Mouse (Mus musculus): ENCODE results near the gene Lgmn. TPM values are rescaled to one million over a fixed set of nuclear protein-coding genes. Genes with fewer than 3 reads are reported as not detected.

Lgmn gene
- polyA plus RNA-seq, 1 experiment, result 48.1 TPM

DNA sequence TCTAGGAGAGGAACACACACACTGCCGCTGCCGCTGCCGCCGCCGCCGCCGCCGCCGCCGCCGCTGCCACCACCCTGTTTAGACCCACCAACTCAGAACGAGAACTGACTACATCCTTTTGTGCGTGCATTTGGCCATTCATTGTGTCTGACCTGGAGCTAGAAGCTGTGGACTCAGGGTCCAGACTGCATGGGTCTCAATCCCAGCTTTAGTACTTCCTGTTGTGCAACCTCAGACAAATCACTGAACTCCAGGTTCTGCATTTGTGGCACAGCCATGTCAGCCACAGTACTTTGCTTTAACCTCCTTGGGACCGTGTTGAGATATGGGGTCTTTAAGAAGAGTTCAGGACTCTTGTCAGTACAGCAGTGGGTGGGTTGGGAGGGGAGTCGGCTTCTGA, 3.0 kb upstream of the Lgmn start:
- no peak overlapping the region for H3K4me3 ChIP-seq (ENCODE audit: insufficient read depth, low read depth, low read length)
- H3K27ac ChIP-seq (replicated peaks; ENCODE audit: low read depth, low read length), result no peak overlapping the region
- peaks cover 9% of the 10 kb centered on the region for H3K4me1 ChIP-seq (ENCODE audit: control insufficient read depth, insufficient read depth, insufficient read length, low read length)

DNA sequence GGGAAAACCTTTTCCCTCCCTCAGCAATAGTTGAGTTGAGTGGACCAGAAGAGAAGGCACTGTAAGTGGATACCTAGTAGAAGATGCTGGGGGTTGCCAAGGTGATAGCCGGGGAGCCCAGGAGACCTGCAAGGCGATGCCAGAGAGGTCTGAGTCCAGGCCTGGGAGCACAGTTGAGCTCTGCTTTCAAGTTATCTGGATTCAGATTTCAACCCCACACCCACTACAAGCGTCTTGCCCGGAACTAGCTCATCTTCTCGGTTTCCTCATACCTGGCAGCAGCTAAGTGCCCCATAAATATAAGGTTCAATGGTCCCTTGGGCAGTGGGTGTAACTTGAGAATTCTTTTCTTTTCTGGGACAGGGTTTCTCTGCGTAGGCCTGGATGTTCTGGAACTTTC, 1.5 kb upstream of the Lgmn start:
- Histone ChIP-seq H3K4me3 (ENCODE audit: insufficient read depth, low read depth, low read length) (no peak overlapping the region), H3K4me1 (ENCODE audit: control insufficient read depth, insufficient read depth, insufficient read length, low read length) (peaks cover 9% of the 10 kb centered on the region), H3K27ac (replicated peaks; ENCODE audit: low read depth, low read length) (no peak overlapping the region)

DNA sequence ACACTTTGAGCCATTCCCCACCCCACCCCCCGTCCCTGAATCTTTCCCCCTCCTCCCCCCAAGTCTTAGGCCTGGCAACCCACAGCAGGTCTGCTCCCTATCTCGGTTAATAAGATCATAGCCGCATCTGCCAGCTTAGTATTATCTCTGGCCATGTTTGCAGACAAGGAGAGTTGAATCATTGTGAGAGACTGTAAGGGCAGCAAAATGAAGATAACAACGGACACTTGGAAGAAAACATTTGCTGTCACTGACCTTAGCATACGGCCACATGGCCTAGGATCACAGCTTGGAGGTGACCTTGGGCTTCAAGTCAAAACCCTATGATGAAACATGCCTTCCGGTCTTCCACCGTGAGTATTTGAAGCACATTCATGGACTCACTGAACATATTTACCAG, 938 bp upstream of the Lgmn start:
- no peak overlapping the region for H3K4me3 ChIP-seq (ENCODE audit: insufficient read depth, low read depth, low read length)
- H3K4me1 ChIP-seq (ENCODE audit: control insufficient read depth, insufficient read depth, insufficient read length, low read length), result peaks cover 9% of the 10 kb centered on the region
- no peak overlapping the region for H3K27ac ChIP-seq (replicated peaks; ENCODE audit: low read depth, low read length)

GRCm38 (mm10) chr12:102438983-102439631, 506 bp downstream of the Lgmn start:
- peak overlapping the region; percentile 88 for H3K4me3 ChIP-seq (ENCODE audit: insufficient read depth, low read depth, low read length)
- H3K27ac ChIP-seq (replicated peaks; ENCODE audit: low read depth, low read length), result peak overlapping the region; percentile 49
- peaks cover 9% of the 10 kb centered on the region for H3K4me1 ChIP-seq (ENCODE audit: control insufficient read depth, insufficient read depth, insufficient read length, low read length)

GRCm38 (mm10) chr12:102437952-102438351, 1.7 kb downstream of the Lgmn start:
- peak overlapping the region; percentile 49 for H3K27ac ChIP-seq (replicated peaks; ENCODE audit: low read depth, low read length)
- peak overlapping the region; percentile 88 for H3K4me3 ChIP-seq (ENCODE audit: insufficient read depth, low read depth, low read length)
- H3K4me1 ChIP-seq (ENCODE audit: control insufficient read depth, insufficient read depth, insufficient read length, low read length), result peaks cover 9% of the 10 kb centered on the region

DNA sequence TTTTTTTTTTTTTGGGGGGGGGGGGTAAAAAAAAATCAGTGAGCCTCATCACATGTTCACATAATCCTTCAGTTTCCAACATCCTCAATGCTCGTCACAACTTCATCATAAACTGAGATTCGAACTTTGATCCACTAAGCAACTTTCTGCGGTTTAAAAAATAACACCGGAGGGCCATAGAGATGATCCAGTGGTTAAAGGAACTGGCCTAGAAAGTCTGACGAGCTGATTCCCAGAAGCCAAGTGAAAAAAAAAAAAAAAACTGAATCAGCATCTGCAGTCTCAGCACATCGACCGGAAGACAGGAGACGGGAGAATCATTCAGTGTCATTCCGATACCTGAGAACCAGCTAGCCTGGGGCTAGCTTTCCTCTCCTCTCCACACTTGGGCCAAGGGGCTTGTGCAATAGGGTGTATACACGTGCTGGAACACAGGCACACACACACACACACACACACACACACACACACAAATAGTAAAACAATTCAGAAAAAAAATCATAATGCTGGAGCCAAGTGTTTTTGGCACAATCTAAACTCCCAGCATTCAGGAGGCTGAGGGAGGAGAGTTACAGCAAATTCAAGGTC, 2.6 kb downstream of the Lgmn start:
- Histone ChIP-seq H3K27ac (replicated peaks; ENCODE audit: low read depth, low read length) (peak overlapping the region; percentile 74), H3K4me3 (ENCODE audit: insufficient read depth, low read depth, low read length) (peak overlapping the region; percentile 17; the same call in 1 of the 2 replicates), H3K4me1 (ENCODE audit: control insufficient read depth, insufficient read depth, insufficient read length, low read length) (peaks cover 9% of the 10 kb centered on the region)

GRCm38 (mm10) chr12:102434107-102434506, 5.5 kb downstream of the Lgmn start:
- no peak overlapping the region for H3K4me3 ChIP-seq (ENCODE audit: insufficient read depth, low read depth, low read length)
- peaks cover 9% of the 10 kb centered on the region for H3K4me1 ChIP-seq (ENCODE audit: control insufficient read depth, insufficient read depth, insufficient read length, low read length)
- no peak overlapping the region for H3K27ac ChIP-seq (replicated peaks; ENCODE audit: low read depth, low read length)

- no peak overlapping the region for H3K27ac ChIP-seq (replicated peaks; ENCODE audit: low read depth, low read length)
- H3K4me3 ChIP-seq (ENCODE audit: insufficient read depth, low read depth, low read length), result no peak overlapping the region
- no peaks in the 10 kb centered on the region for H3K4me1 ChIP-seq (ENCODE audit: control insufficient read depth, insufficient read depth, insufficient read length, low read length)
These were observed 7.4 kb downstream of the Lgmn start for GRCm38 (mm10) chr12:102432238-102432637.

DNA sequence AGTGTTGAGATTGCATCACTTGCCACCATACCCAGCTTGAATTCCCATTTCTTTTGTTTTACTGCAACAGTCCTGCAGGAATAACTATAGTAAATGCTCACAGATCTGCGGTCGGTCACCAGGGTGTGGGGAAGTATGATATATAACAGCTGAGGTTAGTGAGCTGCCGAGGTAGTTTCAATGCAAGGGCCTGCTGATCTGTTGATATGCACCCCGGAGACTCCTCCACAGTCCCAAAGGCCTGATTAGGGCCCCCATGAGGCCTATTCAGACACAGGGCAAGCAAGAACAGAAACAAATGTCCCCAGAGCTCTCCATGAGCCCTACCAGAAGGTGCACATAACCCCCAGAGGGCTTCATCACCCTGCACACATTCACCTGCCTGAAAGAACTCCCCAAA, 9.4 kb downstream of the Lgmn start:
- no peak overlapping the region for H3K27ac ChIP-seq (replicated peaks; ENCODE audit: low read depth, low read length)
- H3K4me1 ChIP-seq (ENCODE audit: control insufficient read depth, insufficient read depth, insufficient read length, low read length), result no peaks in the 10 kb centered on the region
- H3K4me3 ChIP-seq (ENCODE audit: insufficient read depth, low read depth, low read length), result no peak overlapping the region

DNA sequence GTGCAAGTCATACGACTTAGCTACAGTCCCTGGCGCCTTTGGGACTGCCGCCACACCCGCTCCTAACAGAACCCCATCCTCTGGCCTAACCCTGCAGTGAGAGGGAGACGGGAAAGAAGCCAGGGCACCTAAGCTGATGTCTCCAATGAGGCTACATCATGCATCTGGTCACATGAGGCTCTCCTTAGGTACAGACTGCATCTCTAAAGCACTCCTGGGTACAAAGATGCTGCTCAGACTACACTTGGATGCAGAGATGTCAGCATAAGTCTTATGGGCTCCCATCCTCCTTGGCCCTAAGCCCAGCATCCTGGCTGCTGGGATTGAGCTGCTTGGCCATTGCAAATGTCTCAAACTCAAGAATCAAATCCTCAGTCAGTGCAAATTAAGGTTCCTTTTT, 10.0 kb downstream of the Lgmn start:
- Histone ChIP-seq H3K4me3 (ENCODE audit: insufficient read depth, low read depth, low read length) (no peak overlapping the region), H3K4me1 (ENCODE audit: control insufficient read depth, insufficient read depth, insufficient read length, low read length) (no peaks in the 10 kb centered on the region), H3K27ac (replicated peaks; ENCODE audit: low read depth, low read length) (no peak overlapping the region)

GRCm38 (mm10) chr12:102426285-102426684, 13.3 kb downstream of the Lgmn start:
- H3K4me3 ChIP-seq (ENCODE audit: insufficient read depth, low read depth, low read length), result no peak overlapping the region
- no peak overlapping the region for H3K27ac ChIP-seq (replicated peaks; ENCODE audit: low read depth, low read length)
- no peaks in the 10 kb centered on the region for H3K4me1 ChIP-seq (ENCODE audit: control insufficient read depth, insufficient read depth, insufficient read length, low read length)

DNA sequence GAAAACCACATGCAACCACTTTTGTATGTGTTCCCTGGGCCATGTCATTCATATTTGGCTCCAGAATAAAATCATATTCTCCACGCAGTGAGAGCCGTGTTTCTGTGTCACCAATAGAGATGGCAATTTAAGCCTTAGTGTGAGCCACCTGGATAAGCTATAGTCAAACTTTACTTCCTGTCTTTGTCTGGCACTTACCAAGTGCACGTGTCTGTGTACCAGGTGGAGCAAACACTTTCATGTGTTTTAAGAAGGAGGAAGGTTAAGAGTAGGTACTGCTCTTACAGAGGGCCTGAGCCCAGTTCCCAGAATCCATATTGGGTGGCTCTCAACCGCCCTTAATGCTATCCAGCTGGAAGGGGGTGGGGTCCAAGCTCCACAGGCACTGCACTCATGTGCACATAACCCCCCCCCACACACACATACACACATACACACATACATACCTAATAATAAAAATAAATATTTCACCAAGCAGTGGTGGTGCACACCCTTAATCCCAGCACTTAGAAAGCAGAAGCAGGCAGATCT, 14.5 kb downstream of the Lgmn start:
- no peak overlapping the region for H3K4me3 ChIP-seq (ENCODE audit: insufficient read depth, low read depth, low read length)
- H3K4me1 ChIP-seq (ENCODE audit: control insufficient read depth, insufficient read depth, insufficient read length, low read length), result no peaks in the 10 kb centered on the region
- no peak overlapping the region for H3K27ac ChIP-seq (replicated peaks; ENCODE audit: low read depth, low read length)

DNA sequence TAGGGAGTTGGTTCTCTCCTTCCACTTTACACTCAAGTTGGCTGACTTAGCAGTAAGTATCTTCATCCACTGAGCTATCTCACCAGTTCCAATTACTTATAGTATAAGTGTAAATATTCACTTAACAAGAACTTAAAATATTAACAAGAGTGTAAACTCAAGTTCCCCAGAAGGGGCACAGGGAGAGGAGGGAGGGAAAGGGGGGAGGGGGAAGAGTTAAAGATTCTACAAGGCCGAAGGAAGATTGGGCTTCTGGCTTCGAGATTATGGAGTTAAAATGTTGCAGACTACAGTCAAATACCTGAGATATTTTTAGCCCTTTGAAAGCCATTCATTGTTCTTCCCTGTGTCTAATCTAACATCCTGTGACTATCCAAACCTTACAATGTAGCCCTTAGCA, 15.2 kb downstream of the Lgmn start:
- Histone ChIP-seq H3K27ac (replicated peaks; ENCODE audit: low read depth, low read length) (no peak overlapping the region), H3K4me3 (ENCODE audit: insufficient read depth, low read depth, low read length) (no peak overlapping the region), H3K4me1 (ENCODE audit: control insufficient read depth, insufficient read depth, insufficient read length, low read length) (no peaks in the 10 kb centered on the region)

- Histone ChIP-seq H3K27ac (replicated peaks; ENCODE audit: low read depth, low read length) (no peak overlapping the region), H3K4me1 (ENCODE audit: control insufficient read depth, insufficient read depth, insufficient read length, low read length) (no peaks in the 10 kb centered on the region), H3K4me3 (ENCODE audit: insufficient read depth, low read depth, low read length) (no peak overlapping the region)
These were observed 16.0 kb downstream of the Lgmn start for GRCm38 (mm10) chr12:102423625-102424024.

DNA sequence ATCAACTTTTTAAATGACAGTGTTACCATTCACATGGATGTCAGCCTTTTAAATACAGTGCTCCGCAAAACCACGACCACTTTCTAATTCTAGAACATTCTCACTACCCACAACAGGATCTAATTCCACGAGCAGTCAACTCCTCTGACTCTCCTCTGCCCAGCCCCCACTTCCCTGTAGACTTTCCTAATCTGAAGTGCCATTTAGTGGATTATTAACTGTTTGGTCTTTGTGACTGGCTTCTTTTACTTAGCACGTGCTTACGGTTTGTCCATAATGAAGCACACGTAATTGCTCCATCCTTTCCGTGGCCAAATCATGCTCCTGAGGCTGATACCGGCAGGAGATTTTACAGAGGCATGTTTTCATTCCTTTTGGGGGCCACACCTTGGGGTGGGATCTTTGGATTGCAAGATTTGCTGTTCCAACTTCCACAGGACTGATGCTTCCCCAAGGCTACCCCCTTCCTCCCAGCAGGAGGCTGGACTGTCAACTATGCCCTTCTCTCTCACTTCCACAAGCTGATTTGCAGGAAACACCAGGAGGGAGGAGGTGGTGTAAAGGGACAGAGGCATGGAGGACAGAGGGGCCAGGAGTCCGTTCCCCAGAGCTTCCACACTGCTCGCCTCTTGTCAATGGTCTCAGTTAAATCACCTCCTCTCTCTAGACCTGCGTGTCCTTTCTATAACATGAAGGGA, 16.8 kb downstream of the Lgmn start:
- Histone ChIP-seq H3K27ac (replicated peaks; ENCODE audit: low read depth, low read length) (no peak overlapping the region), H3K4me1 (ENCODE audit: control insufficient read depth, insufficient read depth, insufficient read length, low read length) (no peaks in the 10 kb centered on the region), H3K4me3 (ENCODE audit: insufficient read depth, low read depth, low read length) (no peak overlapping the region)

- Histone ChIP-seq H3K4me3 (ENCODE audit: insufficient read depth, low read depth, low read length) (no peak overlapping the region), H3K4me1 (ENCODE audit: control insufficient read depth, insufficient read depth, insufficient read length, low read length) (no peaks in the 10 kb centered on the region), H3K27ac (replicated peaks; ENCODE audit: low read depth, low read length) (no peak overlapping the region)
These were observed 17.5 kb downstream of the Lgmn start for GRCm38 (mm10) chr12:102422065-102422464.

Data from brown adipose tissue, adult 24 weeks (tissue).